Mouse (Mus musculus) CD4-positive, CD25-positive, alpha-beta regulatory T cell, adult 9 weeks (primary cell): Measurements from ENCODE around the gene Nrip2. TPM values are rescaled to one million over a fixed set of nuclear protein-coding genes. Genes with fewer than 3 reads are reported as not detected.

Experiments
- polyA plus RNA-seq: library from polyadenylated mRNA; unstranded; fragments of 100-300 nt; shearing (Covaris generic); gene quantifications from one replicate; pipeline ENCODE4 v1.2.1, GENCODE M21; 2017

The Nrip2 gene
- polyA plus RNA-seq = 1.8 TPM

GRCm38 (mm10) chr6:128398996-128399395 is at the start of gene Nrip2:
Gene Nrip2, plus strand, starts transcription at chr6:128399296.

GRCm38 (mm10) chr6:128355726-128356416 is 43.2 kb upstream of the Nrip2 start, which contains the start of gene Tulp3:
Gene Tulp3, minus strand, starts transcription at chr6:128355851.

DNA sequence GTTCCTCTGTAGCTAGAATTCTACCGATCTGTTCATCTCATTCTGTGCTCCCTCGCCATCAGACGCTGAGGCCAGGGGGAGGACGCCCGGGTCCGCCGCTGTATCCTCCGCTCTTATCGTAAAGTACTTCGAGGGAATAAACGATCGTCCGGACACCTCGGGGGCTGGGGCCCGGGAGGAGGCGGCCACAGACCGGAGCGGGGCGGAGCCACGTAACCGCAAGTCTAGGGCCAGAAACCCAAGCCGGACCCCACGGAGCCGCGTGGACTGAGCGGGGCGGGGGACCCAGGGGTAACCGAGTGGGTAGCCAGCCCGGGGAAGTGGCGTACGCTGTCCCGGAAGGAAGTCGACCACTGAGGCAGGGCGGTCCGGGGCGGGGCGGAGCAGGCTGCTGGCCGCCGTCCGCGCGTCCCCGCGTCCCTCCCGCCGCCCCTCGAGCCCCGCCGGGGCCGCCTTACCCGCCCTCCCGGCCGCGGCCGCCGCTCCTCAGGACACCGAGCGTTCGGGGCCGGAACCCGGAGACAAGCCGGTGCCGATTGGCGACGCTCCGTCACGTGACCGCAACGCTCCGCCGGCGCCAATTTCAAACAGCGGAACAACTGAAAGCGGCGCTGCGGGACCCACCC is 36.6 kb upstream of the Nrip2 start, which contains the start of the genes Rhno1 and Foxm1:
TSS of gene Rhno1 (minus strand) at position 531 of the 626 bp plus-strand sequence.
TSS of gene Foxm1 (plus strand) at position 587 of the 626 bp plus-strand sequence.

DNA sequence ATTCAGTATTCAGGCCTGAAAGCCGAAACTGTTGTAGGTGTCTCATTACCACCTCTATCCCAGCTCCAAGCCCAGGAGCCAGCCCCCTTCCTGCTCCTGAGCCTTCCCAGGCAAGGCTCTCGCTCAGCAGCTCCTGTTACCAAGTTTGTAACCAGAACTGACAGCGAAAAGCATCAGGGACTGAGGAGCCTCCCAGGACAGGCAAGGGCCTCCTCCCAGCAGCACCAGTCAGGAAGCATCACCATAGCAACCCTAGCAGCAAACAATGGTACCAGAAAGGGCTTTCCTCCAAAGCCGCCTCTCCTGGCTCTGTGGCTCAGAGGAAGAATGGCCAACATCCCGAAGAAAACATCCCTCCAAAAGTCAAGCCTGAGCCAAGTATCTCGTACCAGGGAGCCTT is 23.9 kb upstream of the Nrip2 start, which contains the start of the genes Tex52 and Gm44596:
TSS of gene Tex52 (plus strand) at position 265 of the 400 bp plus-strand sequence.
TSS of gene Gm44596 (plus strand) at position 312 of the 400 bp plus-strand sequence.

GRCm38 (mm10) chr6:128424269-128425019 is 25.3 kb downstream of the Nrip2 start, which contains the start of gene Itfg2:
Gene Itfg2, minus strand, starts transcription at chr6:128424931.

GRCm38 (mm10) chr6:128438317-128438870 is 39.3 kb downstream of the Nrip2 start, which contains the start of gene Fkbp4:
Gene Fkbp4, minus strand, starts transcription at chr6:128438677.

Other genes with a start within 250 kb of the Nrip2 start
- not detected for gene Tead4, start 98.5 kb upstream of the Nrip2 start, polyA plus RNA-seq
- gene Tulp3, start 43.4 kb upstream of the Nrip2 start, polyA plus RNA-seq = 2.1 TPM
- gene Rhno1, start 36.4 kb upstream of the Nrip2 start, polyA plus RNA-seq = 59.0 TPM
- 0.57 TPM for gene Foxm1, start 36.3 kb upstream of the Nrip2 start, polyA plus RNA-seq
- not detected for gene Tex52, start 23.8 kb upstream of the Nrip2 start, polyA plus RNA-seq
- not detected for gene Gm44596, start 23.8 kb upstream of the Nrip2 start, polyA plus RNA-seq
- 34.7 TPM for gene Itfg2, start 25.6 kb downstream of the Nrip2 start, polyA plus RNA-seq
- 38.2 TPM for gene Fkbp4, start 39.4 kb downstream of the Nrip2 start, polyA plus RNA-seq
- gene Pzp, start 127.4 kb downstream of the Nrip2 start, polyA plus RNA-seq = not detected
- not detected for gene A2ml1, start 182.3 kb downstream of the Nrip2 start, polyA plus RNA-seq
- gene Klrb1a, start 224.2 kb downstream of the Nrip2 start, polyA plus RNA-seq = 0.52 TPM